Mouse (Mus musculus): ENCODE measurements around the gene Zfp874a. TPM values are rescaled to one million over a fixed set of nuclear protein-coding genes. Genes with fewer than 3 reads are reported as not detected.

Gene Zfp874a
- 10 to 100 TPM; 10.2 to 15.6 TPM for polyA plus RNA-seq (2017; shearing (Covaris generic))

DNA sequence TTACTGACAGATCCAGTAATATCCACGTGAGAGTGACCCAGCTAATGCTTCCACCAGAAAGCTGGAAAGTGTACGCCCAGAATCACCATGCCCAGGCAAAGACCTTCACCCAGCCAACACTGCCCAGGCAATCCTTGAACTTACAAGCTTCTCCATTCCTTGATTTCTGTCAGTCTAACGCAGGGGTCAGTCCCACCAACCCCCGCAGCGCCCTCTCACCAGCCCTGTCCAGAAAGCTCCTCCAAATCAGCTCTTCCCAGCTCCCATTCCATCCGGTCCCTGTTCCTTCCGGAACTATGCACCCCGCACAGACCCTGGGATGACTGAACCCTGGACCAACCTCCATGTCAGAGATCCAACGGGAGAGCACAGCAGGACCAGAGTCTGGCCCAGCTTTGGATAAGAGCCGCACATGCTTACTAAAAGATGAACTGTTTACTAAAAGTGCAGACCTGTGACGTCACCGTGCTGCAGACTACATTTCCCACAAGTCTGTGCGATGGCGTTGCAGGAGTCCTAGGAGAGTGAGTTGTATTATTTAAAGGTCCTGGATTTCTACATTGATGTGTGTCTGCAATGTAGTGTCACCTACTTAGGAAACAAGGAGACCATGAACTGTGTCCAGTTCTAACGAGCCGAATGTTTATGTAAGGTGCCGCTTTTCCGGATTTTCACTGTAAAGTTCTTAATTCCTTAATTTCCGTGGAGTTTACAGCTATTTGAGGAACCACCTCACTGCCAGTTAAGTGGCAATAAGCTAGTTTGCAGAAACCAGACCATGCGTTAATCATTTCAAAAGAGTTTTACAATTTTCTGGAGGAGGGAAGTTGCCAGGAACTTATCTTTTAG, at the start of gene Zfp874a:
TSS of gene Zfp874a (minus strand) at position 453 of the 849 bp plus-strand sequence.

DNA sequence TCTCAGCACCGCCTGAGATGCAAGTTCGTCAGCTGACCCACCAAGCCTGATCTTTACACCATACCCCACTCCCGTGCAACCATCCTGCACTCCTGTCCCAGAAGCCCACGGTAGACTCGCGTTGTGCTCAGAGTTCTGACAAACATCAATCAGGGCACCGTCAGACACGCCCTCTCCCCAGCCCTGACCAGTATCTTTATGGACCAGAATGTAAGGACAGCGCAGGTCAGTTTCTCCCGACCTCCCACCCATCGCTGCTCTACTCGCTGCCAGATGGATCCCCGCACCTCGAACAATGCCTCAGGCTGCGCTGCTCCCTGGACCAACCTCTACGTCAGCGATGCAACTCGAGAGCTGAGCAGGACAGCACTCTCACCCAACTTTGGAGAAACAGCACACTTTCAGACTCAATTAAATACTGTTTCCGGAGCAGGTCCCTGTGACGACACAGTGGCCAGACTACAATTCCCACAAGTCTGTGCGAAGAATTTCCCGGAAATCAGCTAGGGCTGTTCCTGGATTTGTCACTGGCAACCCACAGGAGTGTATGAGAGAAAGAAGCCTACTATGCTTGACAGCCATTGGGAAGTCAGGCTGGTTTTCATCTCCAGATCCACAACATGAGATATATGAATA, 48.8 kb upstream of the Zfp874a start, which contains the start of gene Zfp58:
TSS of gene Zfp58 (minus strand) at position 472 of the 636 bp plus-strand sequence.

DNA sequence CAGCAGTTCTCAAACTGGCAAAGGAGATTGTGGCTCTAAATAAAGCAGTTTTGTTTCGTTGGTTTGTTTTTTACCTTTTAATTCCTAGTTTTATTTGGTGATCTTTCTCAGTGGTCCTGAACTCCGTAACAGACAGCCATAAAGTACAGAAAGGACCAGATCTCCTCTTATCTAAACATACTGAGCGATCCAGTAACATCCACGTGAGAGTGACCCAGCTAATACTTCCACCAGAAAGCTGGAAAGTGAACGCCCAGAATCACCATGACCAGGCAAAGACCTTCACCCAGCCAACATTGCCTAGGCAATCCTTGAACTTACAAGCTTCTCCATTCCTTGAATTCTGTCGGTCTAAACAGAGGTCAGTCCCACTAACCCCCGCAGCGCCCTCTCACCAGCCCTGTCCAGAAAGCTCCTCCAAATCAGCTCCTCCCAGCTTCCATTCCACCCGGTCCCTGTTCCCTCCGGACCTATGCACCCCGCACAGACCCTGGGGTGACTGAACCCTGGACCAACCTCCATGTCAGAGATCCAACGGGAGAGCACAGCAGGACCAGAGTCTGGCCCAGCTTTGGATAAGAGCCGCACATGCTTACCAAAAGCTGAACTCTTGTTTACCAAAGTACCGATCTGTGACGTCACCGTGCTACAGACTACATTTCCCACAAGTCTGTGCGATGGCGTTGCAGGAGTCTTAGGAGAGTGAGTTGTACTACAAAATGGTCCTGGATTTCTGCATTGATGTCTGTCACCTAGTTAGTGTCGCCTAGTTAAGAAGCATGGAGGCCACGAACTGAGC, 32.4 kb upstream of the Zfp874a start, which contains the start of gene Zfp874b:
TSS of gene Zfp874b (minus strand) at position 634 of the 799 bp plus-strand sequence.

DNA sequence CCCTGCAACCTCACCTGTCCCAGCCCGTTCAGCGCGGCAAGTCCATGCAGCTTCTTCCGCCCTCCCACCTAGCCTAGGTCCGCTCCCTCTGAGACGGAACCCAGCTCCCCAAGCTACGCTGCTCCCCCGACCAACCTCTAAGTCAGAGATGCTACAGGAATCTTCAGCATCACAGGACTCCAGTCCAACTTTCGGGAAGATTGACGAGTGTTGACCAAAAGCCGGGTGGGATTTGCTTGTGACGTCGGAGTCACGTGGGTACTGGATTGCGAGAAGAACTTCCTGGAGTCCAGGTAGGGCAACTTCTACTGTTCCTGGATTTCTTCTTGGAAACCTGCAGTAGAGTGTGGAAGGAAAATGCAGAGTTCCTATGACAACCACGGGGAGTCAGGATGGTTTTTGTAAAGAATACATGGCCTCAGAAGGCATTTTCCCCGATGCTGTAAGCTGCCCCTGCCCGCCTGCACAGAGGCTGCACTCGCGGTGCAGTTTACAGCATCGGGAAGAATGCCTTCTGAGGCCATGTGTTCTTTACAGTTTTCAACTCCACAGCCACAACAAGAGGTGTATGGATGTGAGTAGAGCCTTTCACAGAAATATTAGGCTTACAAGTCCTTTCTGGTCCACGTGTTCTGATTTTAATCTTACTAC, 30.1 kb downstream of the Zfp874a start, which contains the start of gene Zfp459:
TSS of gene Zfp459 (minus strand) at position 212 of the 651 bp plus-strand sequence.

DNA sequence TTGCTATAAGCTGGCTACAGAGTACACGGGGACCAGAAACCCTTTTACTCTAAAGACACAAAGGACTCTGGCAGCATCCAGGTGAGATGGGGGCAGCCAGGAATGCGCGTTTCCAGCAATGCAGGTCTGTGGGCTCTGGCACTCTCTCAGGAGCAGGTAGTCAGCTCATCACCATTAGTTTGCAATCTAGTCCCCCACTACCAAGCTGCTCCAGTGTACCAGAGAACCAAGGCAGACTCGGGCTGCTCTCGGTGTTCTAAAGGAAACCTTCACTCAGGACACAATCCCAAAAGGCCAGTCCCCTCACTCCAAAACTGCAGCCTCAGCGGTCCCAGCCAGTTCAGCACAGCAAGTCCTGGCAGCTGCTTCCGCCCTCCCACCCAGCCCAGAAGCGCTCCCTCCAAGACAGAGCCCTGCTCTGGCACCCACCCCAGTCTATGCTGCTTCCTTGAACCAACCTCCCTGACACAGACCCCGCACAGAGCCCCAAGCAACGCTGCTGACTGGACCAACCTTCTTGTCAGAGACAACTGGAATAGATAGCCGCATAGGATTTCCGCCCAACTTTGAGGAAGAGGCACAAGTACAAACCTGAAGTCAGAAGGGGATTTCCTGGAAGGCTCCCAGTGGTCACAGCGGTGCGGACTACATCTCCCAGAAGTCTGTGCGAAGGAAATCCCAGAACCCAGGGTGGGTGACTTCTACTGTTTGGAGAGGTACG, 52.1 kb downstream of the Zfp874a start, which contains the start of gene Zfp429:
TSS of gene Zfp429 (minus strand) at position 637 of the 721 bp plus-strand sequence.

DNA sequence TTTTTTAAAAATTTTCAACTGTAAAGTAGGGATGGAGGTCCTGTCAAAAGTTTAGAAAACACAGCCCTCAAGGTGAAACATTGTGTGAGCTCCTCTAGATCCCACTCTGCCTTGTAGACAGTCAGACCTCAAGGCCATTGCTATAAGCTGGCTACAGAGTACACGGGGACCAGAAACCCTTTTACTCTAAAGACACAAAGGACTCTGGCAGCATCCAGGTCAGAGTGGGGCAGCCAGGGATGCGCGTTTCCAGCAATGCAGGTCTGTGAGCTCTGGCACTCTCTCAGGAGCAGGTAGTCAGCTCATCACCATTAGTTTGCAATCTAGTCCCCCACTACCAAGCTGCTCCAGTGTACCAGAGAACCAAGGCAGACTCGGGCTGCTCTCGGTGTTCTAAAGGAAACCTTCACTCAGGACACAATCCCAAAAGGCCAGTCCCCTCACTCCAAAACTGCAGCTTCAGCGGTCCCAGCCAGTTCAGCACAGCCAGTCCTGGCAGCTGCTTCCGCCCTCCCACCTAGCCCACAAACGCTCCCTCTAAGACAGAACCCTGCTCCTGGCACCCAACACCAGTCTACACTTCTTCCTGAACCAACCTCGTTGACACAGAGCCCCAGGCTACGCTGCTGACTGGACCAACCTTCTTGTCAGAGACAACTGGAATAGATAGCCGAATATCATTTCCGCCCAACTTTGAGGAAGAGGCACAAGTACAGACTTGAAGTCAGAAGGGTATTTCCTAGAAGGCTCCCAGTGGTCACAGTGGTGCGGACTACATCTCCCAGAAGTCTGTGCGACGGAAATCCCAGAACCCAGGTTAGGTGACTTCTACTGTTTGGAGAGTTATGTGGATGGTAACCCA, 76.1 kb downstream of the Zfp874a start, which contains the start of the genes Gm28041 and Zfp456:
TSS of gene Gm28041 (minus strand) at position 684 of the 862 bp plus-strand sequence.
TSS of gene Zfp456 (minus strand) at position 761 of the 862 bp plus-strand sequence.

Other genes starting within 250 kb of the Zfp874a start
- gene Zfp458, start 173.2 kb downstream of the Zfp874a start, polyA plus RNA-seq (2017; shearing (Covaris generic)) = 1 to 10 TPM in 1 of 2 experiments, under 1 TPM in 1; 0.58 to 2.5 TPM
- under 1 TPM in 1 of 2 experiments, not detected in 1; 0.68 TPM for gene Zfp457, start 145.1 kb downstream of the Zfp874a start, polyA plus RNA-seq (2017; shearing (Covaris generic))
- 1 to 10 TPM; 5.3 to 5.8 TPM for gene Zfp595, start 119.1 kb downstream of the Zfp874a start, polyA plus RNA-seq (2017; shearing (Covaris generic))
- 1 to 10 TPM; 1.1 to 1.8 TPM for gene Gm28044, start 91.1 kb downstream of the Zfp874a start, polyA plus RNA-seq (2017; shearing (Covaris generic))
- gene Zfp953, start 91.0 kb downstream of the Zfp874a start, polyA plus RNA-seq (2017; shearing (Covaris generic)) = 1 to 10 TPM; 2.5 to 4.7 TPM
- 1 to 10 TPM; 1.1 to 1.5 TPM for gene Gm28041, start 75.9 kb downstream of the Zfp874a start, polyA plus RNA-seq (2017; shearing (Covaris generic))
- gene Zfp456, start 75.8 kb downstream of the Zfp874a start, polyA plus RNA-seq (2017; shearing (Covaris generic)) = 1 to 10 TPM; 3.6 to 7.3 TPM
- gene Zfp429, start 51.8 kb downstream of the Zfp874a start, polyA plus RNA-seq (2017; shearing (Covaris generic)) = 10 to 100 TPM; 20.7 to 23.9 TPM
- 1 to 10 TPM; 4.0 to 6.1 TPM for gene Zfp459, start 30.2 kb downstream of the Zfp874a start, polyA plus RNA-seq (2017; shearing (Covaris generic))
- 10 to 100 TPM in 1 of 2 experiments, 1 to 10 TPM in 1; 10.0 to 15.0 TPM for gene Zfp874b, start 32.6 kb upstream of the Zfp874a start, polyA plus RNA-seq (2017; shearing (Covaris generic))
- 10 to 100 TPM; 11.8 to 17.4 TPM for gene Zfp58, start 48.9 kb upstream of the Zfp874a start, polyA plus RNA-seq (2017; shearing (Covaris generic))
- gene Gm26965, start 74.5 kb upstream of the Zfp874a start, polyA plus RNA-seq (2017; shearing (Covaris generic)) = not detected
- 10 to 100 TPM; 35.4 to 69.7 TPM for gene Zfp87, start 74.6 kb upstream of the Zfp874a start, polyA plus RNA-seq (2017; shearing (Covaris generic))
- 10 to 100 TPM; 15.1 to 17.3 TPM for gene Zfp748, start 102.2 kb upstream of the Zfp874a start, polyA plus RNA-seq (2017; shearing (Covaris generic))
- gene Zfp729b, start 158.1 kb upstream of the Zfp874a start, polyA plus RNA-seq (2017; shearing (Covaris generic)) = 1 to 10 TPM; 6.4 to 8.2 TPM
- gene Gm49345, start 186.1 kb upstream of the Zfp874a start, polyA plus RNA-seq (2017; shearing (Covaris generic)) = 1 to 10 TPM; 2.9 to 6.0 TPM
- gene Zfp729a, start 186.2 kb upstream of the Zfp874a start, polyA plus RNA-seq (2017; shearing (Covaris generic)) = 1 to 10 TPM; 5.0 to 8.2 TPM
- gene Zfp738, start 235.4 kb upstream of the Zfp874a start, polyA plus RNA-seq (2017; shearing (Covaris generic)) = 10 to 100 TPM; 17.8 to 25.1 TPM